Mouse (Mus musculus): ENCODE measurements at regions not wholly inside any gene's neighbourhood (a gene's known extent, or its start where the extent isn't known, plus 50 kb on each side); places are given as distances from the start of the nearest gene placed in this dataset.
"Not testable (repeated sequence)": the region's sequence is repeated elsewhere in the genome, so short reads cannot be mapped to it uniquely, and the experiment has no call there.

GRCm38 (mm10) chr4:39065761-39066376, 384.2 kb upstream of the 1700009N14Rik start:
- Histone ChIP-seq H3K27me3 (replicated peaks) (no peaks in the 10 kb centered on the region), H3K4me3 (replicated peaks) (no peak overlapping the region), H3K36me3 (no peaks in the 10 kb centered on the region), H3K4me1 (no peaks in the 10 kb centered on the region), H3K27ac (no peak overlapping the region), H3K9ac (no peak overlapping the region), H3K4me2 (no peak overlapping the region), H3K9me3 (no peaks in the 10 kb centered on the region)
- 61% methylated on average over 1 of the region's 1 CpGs for WGBS
- ATAC-seq (ENCODE audit: insufficient read depth, low FRiP score, low read depth) = no peak

DNA sequence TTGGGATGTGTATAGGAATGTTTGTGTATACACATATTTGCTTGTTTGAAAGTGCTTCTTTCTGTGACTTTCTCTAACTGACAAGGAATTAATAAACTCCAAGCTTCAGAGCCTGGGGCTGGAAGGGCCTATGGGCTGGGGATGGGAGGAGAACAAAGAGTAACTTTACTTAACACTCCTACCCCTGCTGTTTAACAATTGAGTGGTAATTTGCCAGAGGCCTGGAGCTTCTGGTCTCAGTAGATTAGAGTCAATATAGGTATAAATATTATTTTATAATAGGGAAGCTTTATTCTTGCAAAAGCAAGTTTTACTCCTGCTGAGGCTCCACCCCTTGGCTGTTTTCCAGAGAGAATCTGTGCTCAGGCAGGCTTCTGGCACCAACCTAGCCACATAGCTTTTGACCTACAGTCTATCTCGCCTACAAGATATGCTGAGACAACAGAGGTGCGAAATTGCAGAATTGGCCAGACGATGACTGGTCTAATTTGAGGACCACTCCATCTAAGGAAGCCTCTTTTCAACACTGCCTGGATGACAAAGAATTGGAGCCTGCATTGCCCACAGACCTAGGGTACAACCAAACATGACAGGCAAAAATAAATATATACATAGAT, 382.7 kb upstream of the 1700009N14Rik start:
- Histone ChIP-seq H3K27me3 (replicated peaks) (no peaks in the 10 kb centered on the region), H3K36me3 (no peaks in the 10 kb centered on the region), H3K4me2 (no peak overlapping the region), H3K4me1 (no peaks in the 10 kb centered on the region), H3K9ac (no peak overlapping the region), H3K9me3 (no peaks in the 10 kb centered on the region), H3K27ac (no peak overlapping the region), H3K4me3 (replicated peaks) (no peak overlapping the region)
- 64% methylated on average over 3 of the region's 3 CpGs for WGBS
- no peak for ATAC-seq (ENCODE audit: insufficient read depth, low FRiP score, low read depth)

GRCm38 (mm10) chr4:39071532-39071931, 378.6 kb upstream of the 1700009N14Rik start:
- Histone ChIP-seq H3K9ac (no peak overlapping the region), H3K27me3 (replicated peaks) (no peaks in the 10 kb centered on the region), H3K27ac (no peak overlapping the region), H3K4me3 (replicated peaks) (no peak overlapping the region), H3K4me2 (no peak overlapping the region), H3K9me3 (no peaks in the 10 kb centered on the region), H3K4me1 (no peaks in the 10 kb centered on the region), H3K36me3 (no peaks in the 10 kb centered on the region)
- ATAC-seq (ENCODE audit: insufficient read depth, low FRiP score, low read depth) = no peak

- Histone ChIP-seq H3K4me3 (replicated peaks) (no peak overlapping the region), H3K27ac (no peak overlapping the region), H3K36me3 (no peaks in the 10 kb centered on the region), H3K9me3 (no peaks in the 10 kb centered on the region), H3K4me2 (no peak overlapping the region), H3K9ac (no peak overlapping the region), H3K4me1 (no peaks in the 10 kb centered on the region), H3K27me3 (replicated peaks) (no peaks in the 10 kb centered on the region)
- peak; percentile 60; the same call in 1 of the 2 replicates for ATAC-seq (ENCODE audit: insufficient read depth, low FRiP score, low read depth)
- 63% methylated on average over 3 of the region's 3 CpGs for WGBS
These were observed 361.8 kb upstream of the 1700009N14Rik start for GRCm38 (mm10) chr4:39088284-39088683.

DNA sequence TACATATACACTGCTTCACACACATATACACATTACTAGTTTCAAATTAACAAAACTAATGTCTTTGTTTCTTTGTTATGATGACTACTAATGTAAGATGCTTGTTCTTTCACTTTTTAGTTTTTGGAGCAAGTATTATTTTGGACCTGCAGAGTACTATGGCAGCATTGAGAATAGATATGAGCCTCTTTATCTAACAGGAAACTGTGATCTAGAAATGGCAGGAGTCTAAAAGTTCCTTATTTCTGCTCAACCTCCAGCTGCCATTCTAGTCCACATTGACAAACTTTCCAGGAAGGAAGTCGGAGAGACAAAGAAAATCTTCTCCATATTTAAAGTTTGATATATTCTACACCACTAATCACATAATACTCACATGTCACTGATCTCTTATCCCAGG, 340.9 kb upstream of the 1700009N14Rik start:
- 75% methylated on average over 1 of the region's 1 CpGs for WGBS
- Histone ChIP-seq H3K36me3 (no peaks in the 10 kb centered on the region), H3K4me1 (no peaks in the 10 kb centered on the region), H3K9me3 (no peaks in the 10 kb centered on the region), H3K27ac (no peak overlapping the region), H3K4me2 (no peak overlapping the region), H3K27me3 (replicated peaks) (no peaks in the 10 kb centered on the region), H3K9ac (no peak overlapping the region), H3K4me3 (replicated peaks) (no peak overlapping the region)
- ATAC-seq (ENCODE audit: insufficient read depth, low FRiP score, low read depth) = no peak

GRCm38 (mm10) chr4:39113217-39113975, 336.7 kb upstream of the 1700009N14Rik start:
- not testable (repeated sequence) for H3K4me3 ChIP-seq (replicated peaks); H3K27me3 ChIP-seq (replicated peaks); H3K4me1 ChIP-seq; H3K9me3 ChIP-seq; ATAC-seq (ENCODE audit: insufficient read depth, low FRiP score, low read depth); H3K9ac ChIP-seq; H3K4me2 ChIP-seq; H3K36me3 ChIP-seq; H3K27ac ChIP-seq
- WGBS = 86% methylated on average over 13 of the region's 13 CpGs

DNA sequence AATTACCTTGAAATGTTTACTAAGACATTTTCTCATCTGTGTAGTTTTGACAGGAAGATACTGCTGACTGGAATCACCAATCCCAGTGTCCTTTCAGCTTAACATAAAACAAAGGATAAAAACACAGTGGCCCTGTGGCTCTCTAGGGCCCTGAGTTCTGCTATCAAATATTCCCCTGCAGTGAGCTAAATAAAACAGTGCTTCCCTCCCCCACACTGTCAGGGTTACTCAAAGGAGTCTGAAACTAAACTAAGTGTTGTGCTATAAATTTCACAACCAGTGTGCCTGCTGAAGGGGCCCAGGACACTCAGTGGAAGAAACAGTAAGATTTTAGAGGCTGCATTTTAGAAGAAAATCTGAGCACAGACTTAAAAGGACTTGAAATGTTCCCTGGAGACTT, 324.6 kb upstream of the 1700009N14Rik start:
- H3K9me3 ChIP-seq = no peaks in the 10 kb centered on the region
- H3K4me2 ChIP-seq = no peak overlapping the region
- no peak overlapping the region for H3K27ac ChIP-seq
- no peaks in the 10 kb centered on the region for H3K27me3 ChIP-seq (replicated peaks)
- no peaks in the 10 kb centered on the region for H3K36me3 ChIP-seq
- no peak overlapping the region for H3K4me3 ChIP-seq (replicated peaks)
- no peaks in the 10 kb centered on the region for H3K4me1 ChIP-seq
- H3K9ac ChIP-seq = no peak overlapping the region
- no peak for ATAC-seq (ENCODE audit: insufficient read depth, low FRiP score, low read depth)
